Mouse (Mus musculus): ENCODE measurements around the gene Odf3.

The Odf3 gene
- long read RNA-seq, experiment 1, result 0 reads
- long read RNA-seq, experiment 2, partial matches to known transcripts, result 0 of 2 reads
- long read RNA-seq, experiment 2, other reads (novel, unspliced or antisense), result 2 of 2 reads

- intact Hi-C loops (cut with DNase I), result loop anchor here (10.0 kb wide), 2 partner anchors 117 to 337 kb away; partner anchors contain the start of gene Ifitm1
Measured at GRCm38 (mm10) chr7:140847755-140848580, at the start of gene Odf3. TSS of gene Odf3 (plus strand) at chr7:140847805.

GRCm38 (mm10) chr7:140798212-140798611 is 49.4 kb upstream of the Odf3 start:
- intact Hi-C loops (cut with DNase I), result no loop called here

DNA sequence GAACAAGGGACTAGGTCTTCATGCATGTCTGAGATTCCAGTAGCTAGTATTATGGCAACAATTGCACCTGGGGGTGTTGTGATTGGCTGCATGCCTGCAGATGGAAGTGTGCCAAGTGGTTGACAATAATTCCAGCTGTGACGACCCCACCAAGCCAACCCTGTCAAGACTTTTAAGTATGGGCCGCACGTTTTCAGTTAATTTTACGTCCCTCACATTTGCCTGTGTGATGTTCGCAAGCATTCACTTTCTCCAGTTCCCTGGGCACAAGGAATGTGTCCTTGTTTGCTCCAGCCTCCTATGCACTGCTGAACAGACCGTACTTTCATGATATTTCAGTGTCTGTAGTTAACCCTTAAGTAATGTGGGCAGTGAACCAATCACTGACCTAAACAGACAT is 45.0 kb upstream of the Odf3 start:
- intact Hi-C loops (cut with DNase I), result no loop called here

GRCm38 (mm10) chr7:140805704-140806103 is 41.9 kb upstream of the Odf3 start:
- intact Hi-C loops (cut with DNase I), result no loop called here

- intact Hi-C loops (cut with DNase I), result no loop called here
Measured at GRCm38 (mm10) chr7:140810496-140810895, 37.1 kb upstream of the Odf3 start.

GRCm38 (mm10) chr7:140811714-140812113 is 35.9 kb upstream of the Odf3 start:
- intact Hi-C loops (cut with DNase I), result no loop called here

DNA sequence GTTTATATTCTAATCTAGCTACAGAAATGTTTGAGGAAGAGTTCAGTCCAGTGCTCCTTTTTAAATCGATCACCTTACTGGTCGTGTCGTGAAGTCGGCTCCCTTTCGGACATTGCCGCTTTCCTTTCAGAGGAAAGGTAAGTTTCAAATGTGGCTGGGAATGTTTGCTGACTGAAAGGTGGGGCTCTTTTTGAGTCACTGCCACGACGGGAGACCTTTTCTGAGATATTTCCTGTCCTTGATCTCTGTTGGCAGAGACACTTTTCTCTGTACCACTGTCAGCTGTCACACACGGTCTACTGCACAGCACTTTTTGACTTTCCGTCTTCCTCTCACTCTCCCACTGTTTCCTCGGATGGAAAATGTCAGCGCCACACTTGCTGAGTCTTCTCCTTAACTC is 34.8 kb upstream of the Odf3 start:
- intact Hi-C loops (cut with DNase I), result no loop called here

- intact Hi-C loops (cut with DNase I), result no loop called here
Measured at GRCm38 (mm10) chr7:140820173-140820572, 27.4 kb upstream of the Odf3 start.

GRCm38 (mm10) chr7:140821305-140821652 is 26.3 kb upstream of the Odf3 start:
- intact Hi-C loops (cut with DNase I), result no loop called here

GRCm38 (mm10) chr7:140821653-140822329 is 25.8 kb upstream of the Odf3 start, which contains the start of gene Zfp941:
TSS of gene Zfp941 (minus strand) at chr7:140822178.
- intact Hi-C loops (cut with DNase I), result no loop called here

GRCm38 (mm10) chr7:140822731-140823130 is 24.9 kb upstream of the Odf3 start:
- intact Hi-C loops (cut with DNase I), result no loop called here

- intact Hi-C loops (cut with DNase I), result no loop called here
Measured at GRCm38 (mm10) chr7:140828171-140828881, 19.3 kb upstream of the Odf3 start.

GRCm38 (mm10) chr7:140831447-140831846 is 16.2 kb upstream of the Odf3 start:
- intact Hi-C loops (cut with DNase I), result loop anchor here (5.0 kb wide), 1 partner anchor 754 kb away; no protein-coding TSS in a partner anchor

DNA sequence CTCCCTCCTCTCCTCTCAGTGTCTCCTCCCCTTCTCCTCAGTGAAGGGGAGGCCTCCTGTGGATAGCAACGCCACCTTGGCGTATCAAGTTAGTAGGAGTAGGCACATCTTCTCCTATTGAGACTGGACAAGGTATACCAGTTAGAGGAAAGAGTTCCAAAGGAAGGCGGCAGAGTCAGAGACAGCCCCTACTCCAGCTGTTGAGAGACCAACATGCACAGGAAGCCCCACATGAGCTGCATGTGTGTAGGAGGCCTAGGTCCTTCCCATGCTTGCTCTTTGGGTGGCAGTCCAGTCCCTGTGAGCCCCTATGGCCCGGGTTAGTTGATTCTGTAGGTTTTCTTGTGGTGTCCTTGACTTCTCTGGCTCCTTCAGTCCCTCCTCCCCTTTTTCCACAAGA is 14.3 kb upstream of the Odf3 start:
- intact Hi-C loops (cut with DNase I), result loop anchor here (5.0 kb wide), 1 partner anchor 756 kb away; no protein-coding TSS in a partner anchor

- intact Hi-C loops (cut with DNase I), result loop anchor here (5.0 kb wide), 1 partner anchor 758 kb away; no protein-coding TSS in a partner anchor
Measured at GRCm38 (mm10) chr7:140834968-140835757, 12.4 kb upstream of the Odf3 start, which contains the start of gene Urah. TSS of gene Urah (plus strand) at chr7:140835018.

DNA sequence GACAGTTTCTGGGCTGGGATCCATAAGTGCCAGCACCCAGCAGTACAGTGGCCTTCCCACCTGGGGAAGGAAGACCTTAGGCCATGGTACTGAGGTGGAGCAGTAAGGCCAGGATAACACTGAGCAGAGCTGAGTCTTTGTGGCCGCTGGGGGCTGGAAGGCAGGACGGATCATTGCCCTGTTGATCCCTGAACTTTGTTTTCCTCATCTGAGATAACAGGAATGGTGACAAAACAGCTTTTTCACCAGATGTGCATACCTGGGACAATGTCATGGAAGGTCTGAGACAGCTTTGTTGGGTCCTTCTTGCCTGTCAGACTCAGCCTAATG is 11.9 kb upstream of the Odf3 start:
- intact Hi-C loops (cut with DNase I), result no loop called here

- intact Hi-C loops (cut with DNase I), result no loop called here
Measured at GRCm38 (mm10) chr7:140836243-140837115, 11.1 kb upstream of the Odf3 start.

DNA sequence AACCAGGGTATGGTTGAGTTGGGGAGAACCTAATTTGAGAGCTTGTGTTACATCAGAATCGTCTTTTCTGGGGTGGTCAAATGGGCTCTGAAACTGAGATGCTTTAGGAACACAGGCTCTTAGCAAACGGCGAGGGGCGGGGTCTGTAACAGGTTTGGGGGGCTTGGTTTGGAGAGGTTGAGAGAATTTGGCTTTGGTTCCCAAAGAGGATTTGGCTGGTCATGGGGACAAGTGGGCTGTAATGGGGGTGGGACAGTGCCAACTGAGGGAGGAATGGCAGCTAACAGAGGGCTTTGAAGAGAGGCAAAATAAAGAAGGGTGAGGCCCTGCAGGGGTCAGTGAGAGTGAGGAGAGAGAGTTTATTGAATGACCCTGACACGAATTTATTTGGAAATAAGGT is 8.0 kb upstream of the Odf3 start:
- intact Hi-C loops (cut with DNase I), result no loop called here

Measured in adrenal gland (tissue).